Mouse (Mus musculus): ENCODE results near the gene Meioc. TPM values are rescaled to one million over a fixed set of nuclear protein-coding genes. Genes with fewer than 3 reads are reported as not detected.
"Not testable (repeated sequence)": the region's sequence is repeated elsewhere in the genome, so short reads cannot be mapped to it uniquely, and the experiment has no call there.

Meioc gene
- total RNA-seq, 2 experiments from 2014 or later: not detected

DNA sequence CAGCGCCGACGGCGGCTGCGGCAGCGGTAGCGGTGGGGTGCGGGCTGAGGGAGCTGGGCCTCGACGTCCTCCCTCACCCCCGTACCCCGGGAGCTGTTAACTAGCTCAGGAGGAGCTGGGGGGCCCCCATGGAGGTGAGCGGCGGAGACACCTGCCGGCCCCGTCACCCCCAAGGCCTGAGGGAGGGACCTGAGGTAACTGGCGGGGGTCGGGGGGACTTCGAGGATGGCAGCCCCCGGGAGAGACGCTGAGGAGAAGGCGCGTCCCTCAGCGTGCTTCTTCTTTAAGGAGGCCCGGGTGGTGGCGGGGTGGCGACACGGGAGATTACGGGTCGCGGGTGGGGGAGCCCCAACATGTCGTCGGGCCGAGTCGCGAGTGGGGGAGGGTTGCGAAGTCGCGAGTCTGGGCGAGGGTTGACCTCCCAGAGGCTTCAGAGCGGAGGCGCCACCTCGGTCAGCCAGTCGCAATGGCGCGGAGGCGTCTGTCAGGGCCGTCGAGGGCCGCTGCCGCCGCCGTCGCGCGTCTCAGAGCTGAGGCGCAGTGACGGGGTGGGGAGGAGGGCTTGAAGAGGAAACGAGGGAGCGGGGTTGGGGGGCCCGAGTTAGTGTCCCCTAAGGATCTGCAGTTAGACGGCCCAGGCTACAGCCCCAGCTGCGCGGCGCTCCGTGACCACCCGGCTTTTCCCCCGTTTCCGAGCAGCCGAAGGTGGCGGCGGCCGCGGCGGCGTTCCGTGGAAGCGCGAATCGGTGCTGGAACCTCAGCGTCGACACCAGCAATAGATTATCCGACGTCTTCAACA, 2.3 kb downstream of the Meioc start:
- no peak for DNase-seq (ENCODE audit: low spot score in 2 of 2)

DNA sequence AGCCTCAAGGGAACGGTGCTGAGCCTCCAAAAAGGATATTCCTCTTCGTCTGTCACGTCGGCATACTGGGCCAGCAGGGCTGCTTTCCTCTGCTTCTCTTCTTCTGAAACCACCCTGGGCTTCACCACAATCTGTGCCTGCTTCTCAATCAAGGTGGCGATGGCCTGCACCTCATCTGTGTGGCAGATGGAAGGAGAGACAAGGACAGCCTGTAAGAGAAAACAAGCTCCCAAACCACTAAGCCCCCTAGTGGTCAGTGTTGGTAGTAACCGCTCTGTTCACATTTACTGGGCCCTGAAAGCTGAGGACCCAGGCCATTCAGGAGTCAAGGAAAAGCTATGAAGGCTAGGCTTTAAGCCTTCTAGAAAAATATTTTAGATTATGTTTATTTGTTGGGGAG, 26.6 kb downstream of the Meioc start:
- peak; percentile 70 to 84 for DNase-seq (ENCODE audit: low spot score in 2 of 2)

DNA sequence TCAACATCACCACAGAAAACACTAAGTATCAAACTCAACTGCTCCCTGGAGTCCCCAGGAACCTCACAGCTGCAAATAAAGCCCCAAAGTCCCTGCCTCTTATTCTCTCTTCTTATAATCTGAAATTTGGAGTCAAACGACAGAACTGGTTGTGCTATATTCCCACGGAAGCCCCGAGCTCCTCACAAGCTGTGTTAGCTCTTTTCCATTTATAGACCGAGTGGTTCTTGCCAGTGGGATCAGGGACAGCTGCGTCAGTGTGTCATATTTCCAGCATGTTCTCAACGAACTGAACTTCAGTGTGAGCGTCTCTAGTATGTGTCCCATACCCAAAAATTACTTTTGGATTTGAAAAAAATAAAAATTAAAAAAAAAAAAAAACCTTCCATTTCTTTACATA, 31.8 kb downstream of the Meioc start:
- no peak for DNase-seq (ENCODE audit: low spot score in 2 of 2)

DNA sequence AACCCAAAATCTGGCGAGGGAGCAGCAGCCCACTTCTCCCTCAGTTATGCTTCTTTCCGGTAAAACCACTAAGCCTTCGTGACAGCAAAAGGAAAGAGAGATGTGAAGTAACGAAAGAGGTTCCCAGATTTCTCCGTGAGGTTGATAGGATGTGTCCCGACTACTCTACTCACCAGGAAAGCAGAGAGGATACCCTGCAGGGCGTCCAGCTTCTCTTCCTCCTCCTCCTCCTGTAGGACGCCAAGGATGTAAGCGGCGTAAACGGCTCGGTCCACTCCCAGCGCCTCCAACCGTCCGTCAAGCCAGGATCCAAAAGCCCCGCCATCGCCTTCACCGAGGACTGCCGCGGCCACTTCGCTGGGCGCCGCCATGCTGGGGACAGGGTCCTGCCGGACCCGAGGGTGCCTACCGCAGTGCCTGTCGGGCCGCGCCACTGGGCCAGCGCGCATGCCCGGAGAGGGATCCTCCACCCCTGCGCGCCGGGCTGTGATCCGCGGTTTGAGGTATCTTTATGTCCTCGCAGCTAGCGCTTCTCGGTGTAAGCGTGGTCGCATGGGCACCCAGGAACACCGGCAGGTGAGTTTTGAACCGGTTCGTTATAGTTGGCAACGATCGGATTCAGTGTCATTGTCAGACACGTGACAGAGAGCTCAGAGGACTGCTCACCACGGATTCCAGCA, 34.0 kb downstream of the Meioc start, which contains the start of gene Ccdc43:
Gene Ccdc43 (minus strand): TSS at position 445 of the 680 bp plus-strand sequence.
- DNase-seq (ENCODE audit: low spot score in 2 of 2): peak; percentile 86 to 90

DNA sequence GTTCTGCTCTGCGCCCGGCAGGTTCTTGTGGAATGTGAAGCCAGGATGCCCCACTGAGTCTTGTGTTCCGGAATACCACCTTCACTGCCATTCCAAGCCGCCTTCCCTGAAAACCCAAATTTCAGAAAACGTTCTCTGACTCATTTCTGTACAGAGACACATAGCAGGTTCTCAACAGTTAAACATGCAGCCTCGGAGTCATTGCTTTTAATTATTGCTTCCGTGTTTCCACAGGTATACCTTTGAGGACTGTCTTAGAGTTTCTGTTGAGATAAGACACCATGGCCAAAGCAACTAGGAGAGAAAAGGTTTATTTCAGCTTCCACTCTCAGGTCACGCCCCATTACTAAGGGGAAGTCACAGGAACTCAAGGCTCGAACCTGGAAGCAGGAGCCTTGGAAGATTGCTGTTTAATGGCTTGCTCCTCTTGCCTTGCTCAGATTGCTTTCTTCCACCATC, 34.5 kb downstream of the Meioc start:
- DNase-seq (ENCODE audit: low spot score in 2 of 2): no peak

DNA sequence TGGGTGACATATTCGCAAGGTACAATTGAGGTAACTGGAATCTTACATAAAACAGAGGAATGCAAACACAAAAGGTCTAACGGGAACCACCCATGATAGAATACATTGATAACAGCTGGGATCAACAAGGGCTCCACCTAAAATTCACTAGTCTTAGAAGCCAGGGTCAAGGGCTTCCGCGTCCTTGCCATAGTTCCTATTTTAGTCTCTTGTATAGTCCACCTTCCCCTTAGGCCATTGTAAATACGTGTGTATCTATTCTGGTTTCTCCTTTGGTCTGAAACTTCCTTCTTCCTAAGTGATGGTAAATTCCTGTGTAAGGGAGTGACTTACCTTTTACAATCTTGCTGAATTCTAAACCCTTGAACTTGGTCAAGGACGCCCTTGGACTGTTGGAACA, 38.7 kb downstream of the Meioc start:
- DNase-seq (ENCODE audit: low spot score in 2 of 2): not testable (repeated sequence)

DNA sequence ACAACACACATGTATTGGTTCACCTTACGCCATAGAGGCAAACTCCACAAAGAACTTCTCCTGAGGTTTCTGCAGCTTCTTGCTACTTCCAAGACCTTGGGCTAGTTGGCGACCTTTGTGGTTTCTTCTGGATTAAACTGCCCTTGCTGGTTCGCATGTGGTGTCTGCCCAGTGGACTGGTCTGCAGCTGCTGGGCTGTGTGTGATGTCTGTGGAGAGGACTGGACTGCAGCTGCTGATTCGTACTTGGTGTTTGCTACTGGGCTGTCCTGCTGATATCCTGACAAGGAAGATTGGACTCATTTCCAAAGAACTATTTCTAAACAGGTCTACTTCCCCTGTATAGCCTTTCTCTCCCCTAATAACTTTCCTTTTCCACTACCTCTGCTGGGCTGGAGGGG, 48.9 kb downstream of the Meioc start:
- DNase-seq (ENCODE audit: low spot score in 2 of 2): no peak

DNA sequence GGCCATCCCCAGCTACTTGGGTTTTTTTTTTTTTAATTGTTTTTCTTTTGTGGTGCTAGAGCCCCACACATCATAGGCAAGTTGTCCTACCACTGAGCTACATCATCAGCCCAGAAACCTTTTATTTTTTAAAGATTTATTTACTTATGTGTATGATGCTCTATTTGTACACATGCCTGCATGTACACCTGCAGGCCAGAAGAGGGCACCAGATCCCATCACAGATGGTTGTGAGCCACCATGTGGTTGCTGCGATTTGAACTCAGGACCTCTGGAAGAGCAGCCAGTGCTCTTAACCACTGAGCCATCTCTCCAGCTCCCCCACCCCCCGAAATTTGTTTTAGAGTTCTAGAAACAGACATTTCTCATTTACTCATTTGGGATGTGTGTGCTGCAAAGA, 51.1 kb downstream of the Meioc start:
- not testable (repeated sequence) for DNase-seq (ENCODE audit: low spot score in 2 of 2)

DNA sequence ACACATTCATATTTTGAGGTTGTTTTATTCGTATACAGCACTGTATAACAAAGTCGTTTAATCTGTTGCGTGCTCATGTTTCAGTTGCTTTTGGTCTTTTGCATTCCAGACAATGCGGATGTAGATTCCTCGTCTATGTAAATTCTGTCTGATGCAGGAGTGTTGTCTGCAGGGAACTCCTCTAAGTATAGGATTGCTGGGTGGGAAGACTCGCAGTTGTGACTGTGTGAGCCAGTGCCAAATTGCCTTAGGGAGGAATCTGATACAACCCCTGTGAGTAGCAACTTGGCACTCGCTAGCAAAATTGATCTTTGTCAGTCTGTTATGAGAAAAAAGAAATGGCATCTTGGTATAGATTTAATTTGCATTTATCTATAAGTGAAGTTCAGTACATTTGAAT, 52.6 kb downstream of the Meioc start:
- no peak for DNase-seq (ENCODE audit: low spot score in 2 of 2)

DNA sequence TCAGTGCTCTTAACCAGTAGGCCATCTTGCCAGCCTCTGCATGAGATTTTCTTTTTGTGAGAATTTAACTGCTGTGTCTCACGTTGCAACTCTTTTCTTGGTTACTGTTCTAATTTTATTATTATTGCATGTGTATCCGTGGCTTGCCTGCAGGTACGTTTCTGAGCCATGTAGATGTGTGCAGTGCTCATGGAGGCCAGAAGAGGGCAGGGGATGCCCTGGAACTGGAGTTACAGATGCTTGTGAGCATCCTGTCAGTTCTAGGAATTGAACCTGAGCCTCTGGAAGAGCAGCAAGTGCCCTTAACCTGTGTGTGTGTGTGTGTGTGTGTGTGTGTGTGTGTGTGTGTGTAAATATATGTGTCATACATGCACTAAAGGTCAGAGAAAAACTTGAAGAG, 62.1 kb downstream of the Meioc start:
- no peak for DNase-seq (ENCODE audit: low spot score in 2 of 2)

DNA sequence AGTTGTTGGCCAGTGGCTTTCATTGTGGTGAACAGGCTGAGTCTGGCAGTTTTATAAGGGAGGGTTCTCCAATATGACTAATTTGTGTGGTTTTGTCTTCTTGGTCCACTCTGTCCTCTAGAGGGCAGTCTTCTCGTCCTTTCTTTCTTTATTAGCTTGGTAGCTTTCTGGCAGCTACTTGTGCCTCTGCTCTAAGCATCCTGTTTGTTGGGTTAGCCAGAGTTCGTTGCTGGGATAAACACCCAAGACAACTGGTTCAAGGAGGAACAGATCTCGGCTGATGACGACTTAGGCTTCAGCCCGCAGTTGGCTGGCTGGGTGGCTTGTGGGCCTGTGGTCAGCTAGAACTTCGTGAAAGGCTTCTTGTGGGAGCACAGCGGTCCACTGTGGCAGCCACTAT, 65.1 kb downstream of the Meioc start:
- no peak for DNase-seq (ENCODE audit: low spot score in 2 of 2)

DNA sequence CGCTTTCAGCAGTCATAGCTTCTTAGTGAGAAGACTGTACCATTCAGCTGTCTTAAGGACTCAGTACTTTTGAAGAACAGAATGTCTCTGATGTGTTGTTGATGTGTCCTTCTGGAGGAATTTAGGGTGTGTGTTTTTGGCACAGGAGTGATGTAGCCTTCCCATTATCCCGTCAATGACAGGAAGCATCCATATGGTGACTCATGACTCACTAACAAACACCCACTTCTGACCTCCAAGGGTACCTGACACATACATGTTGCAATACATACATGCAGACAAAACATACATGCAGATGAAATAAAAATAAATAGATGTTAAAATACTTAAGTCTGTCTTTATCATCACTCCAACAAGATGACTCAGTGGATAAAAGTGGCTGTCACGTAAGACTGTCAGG, 66.3 kb downstream of the Meioc start:
- no peak for DNase-seq (ENCODE audit: low spot score in 2 of 2)

DNA sequence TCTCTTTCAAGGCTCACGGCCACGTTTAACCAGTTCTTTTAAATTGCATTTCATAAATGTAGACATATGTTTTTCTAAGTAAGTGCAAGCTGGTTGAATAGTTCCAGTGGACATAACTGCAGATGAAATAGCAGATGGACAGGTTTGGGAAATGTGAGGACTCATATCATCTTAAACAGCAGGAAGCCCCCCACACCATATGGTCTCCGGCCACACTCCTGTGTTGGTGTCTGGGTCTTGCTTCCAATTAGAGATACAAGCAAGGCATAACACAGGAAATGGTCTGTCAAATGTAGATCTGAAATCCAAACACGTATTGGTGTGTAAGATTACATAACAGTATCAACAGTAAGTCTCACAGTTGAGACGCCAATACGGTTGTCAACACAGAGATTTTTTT, 67.8 kb downstream of the Meioc start:
- DNase-seq (ENCODE audit: low spot score in 2 of 2): no peak

Small RNA genes within 50 kb of the gene (microRNA-seq; reads per million reads assigned to microRNA genes)
- gene Gm22920: 0 reads per million in 2 experiments

Other genes starting within 250 kb of the Meioc start
- gene Grn, start 233.4 kb upstream of the Meioc start, total RNA-seq (2021): 10 to 100 TPM; 55.8 to 58.9 TPM
- 100 to 1,000 TPM; 113 to 133 TPM for gene Fam171a2, start 216.0 kb upstream of the Meioc start, total RNA-seq (2021)
- gene Itga2b, start 193.6 kb upstream of the Meioc start, total RNA-seq (2021): 1 to 10 TPM; 3.3 to 3.9 TPM
- gene Gpatch8, start 107.3 kb upstream of the Meioc start, total RNA-seq (2021): 10 to 100 TPM; 50.8 to 52.0 TPM
- gene Gm11627, start 84.3 kb upstream of the Meioc start, total RNA-seq (2021): 1 to 10 TPM; 3.7 to 5.4 TPM
- 1 to 10 TPM; 9.4 to 9.7 TPM for gene Fzd2, start 59.3 kb upstream of the Meioc start, total RNA-seq (2021)
- gene Ccdc43, start 34.1 kb downstream of the Meioc start, total RNA-seq (2021): 10 to 100 TPM; 26.1 to 29.0 TPM
- gene Adam11, start 97.7 kb downstream of the Meioc start, total RNA-seq (2021): 100 to 1,000 TPM; 125 to 129 TPM
- gene Gjc1, start 156.0 kb downstream of the Meioc start, total RNA-seq (2021): 1 to 10 TPM; 3.2 to 4.8 TPM
- 1 to 10 TPM; 2.0 to 7.4 TPM for gene Higd1b, start 172.1 kb downstream of the Meioc start, total RNA-seq (2021)
- gene Eftud2, start 217.3 kb downstream of the Meioc start, total RNA-seq (2021): 100 to 1,000 TPM; 118 to 122 TPM
- 1 to 10 TPM; 1.4 TPM for gene Ccdc103, start 217.5 kb downstream of the Meioc start, total RNA-seq (2021)
- under 1 TPM in 1 of 2 experiments, not detected in 1; 0.42 TPM for gene Fam187a, start 221.5 kb downstream of the Meioc start, total RNA-seq (2021)
- 100 to 1,000 TPM; 137 to 174 TPM for gene Gfap, start 237.2 kb downstream of the Meioc start, total RNA-seq (2021)